Mouse (Mus musculus) ES-Bruce4 (cell line): ENCODE results near the gene Zfp473.
"Not testable (repeated sequence)": the region's sequence is repeated elsewhere in the genome, so short reads cannot be mapped to it uniquely, and the experiment has no call there.

Source experiments
- CTCF ChIP-seq: IDR thresholded peaks from one replicate; pipeline ENCODE4 v1.8.1; 2011; ENCODE audit warnings: low read depth, low read length
- POLR2A ChIP-seq: IDR thresholded peaks from one replicate; pipeline ENCODE4 v1.8.1; 2011; ENCODE audit warnings: low read length; ENCODE audit not compliant: insufficient read depth

GRCm38 (mm10) chr7:44750950-44751349, at the start of gene Zfp473:
- not testable (repeated sequence) for TF ChIP-seq CTCF, POLR2A
